Mouse (Mus musculus) brain, embryonic 14.5 days (tissue): ENCODE data around the gene Foxk1. TPM values are rescaled to one million over a fixed set of nuclear protein-coding genes. Genes with fewer than 3 reads are reported as not detected.

Experiments used
- DNase-seq: peaks from one replicate; pipeline ENCODE4 v3.0.0-alpha.2; 2011; ENCODE audit warnings: low read depth
- CTCF ChIP-seq: fragments of 200-500 bp; IDR thresholded peaks from 2 replicates; pipeline ENCODE4 v1.5.1; 2012; ENCODE audit warnings: inconsistent platforms, mild to moderate bottlenecking, moderate library complexity, borderline replicate concordance; ENCODE audit not compliant: insufficient read depth, insufficient read length; ENCODE audit errors: extremely low read depth
- POLR2A ChIP-seq: fragments of 200-500 bp; IDR thresholded peaks from 2 replicates; pipeline ENCODE4 v1.6.1; 2012; ENCODE audit warnings: mild to moderate bottlenecking, inconsistent platforms, borderline replicate concordance; ENCODE audit not compliant: poor library complexity, insufficient read depth, insufficient read length, severe bottlenecking; ENCODE audit errors: extremely low read depth
- polyA plus RNA-seq: library from polyadenylated mRNA; depleted of rRNA; stranded (reverse); fragments of >200 nt; gene quantifications from 2 replicates; pipeline ENCODE4 v1.2.3, GENCODE M21; 2012; rRNA removed

The Foxk1 gene
- 12.5 and 22.1 TPM in 2 replicates for polyA plus RNA-seq

- TF ChIP-seq POLR2A (peak; percentile 67), CTCF (no peak)
- peak; percentile 96 for DNase-seq
Measured at GRCm38 (mm10) chr5:142400981-142401640, at the start of gene Foxk1. Gene Foxk1 (plus strand): TSS chr5:142401497.

GRCm38 (mm10) chr5:142352336-142352892 lies 48.9 kb upstream of the Foxk1 start:
- no peak for TF ChIP-seq POLR2A
- TF ChIP-seq CTCF: no peak

GRCm38 (mm10) chr5:142355144-142355543 lies 46.2 kb upstream of the Foxk1 start:
- TF ChIP-seq POLR2A: no peak
- no peak for TF ChIP-seq CTCF
- no peak for DNase-seq

More at GRCm38 (mm10) chr5:142352336-142352892, 48.9 kb upstream of the Foxk1 start:
- no peak for DNase-seq

- TF ChIP-seq CTCF: no peak
- TF ChIP-seq POLR2A: no peak
- peak; percentile 55 for DNase-seq
Measured at GRCm38 (mm10) chr5:142361166-142361565, 40.1 kb upstream of the Foxk1 start.

GRCm38 (mm10) chr5:142362894-142363293 lies 38.4 kb upstream of the Foxk1 start:
- TF ChIP-seq CTCF (no peak), POLR2A (no peak)
- peak; percentile 95 for DNase-seq

- TF ChIP-seq CTCF: no peak
- TF ChIP-seq POLR2A: no peak
- DNase-seq: no peak
Measured at GRCm38 (mm10) chr5:142364095-142364494, 37.2 kb upstream of the Foxk1 start.

GRCm38 (mm10) chr5:142367085-142368081 lies 33.9 kb upstream of the Foxk1 start:
- DNase-seq: peak; percentile 97
- peak; percentile 77; the same call in 1 of the 2 replicates for TF ChIP-seq POLR2A
- peak; percentile 93 for TF ChIP-seq CTCF

- no peak for DNase-seq
- no peak for TF ChIP-seq CTCF
- no peak for TF ChIP-seq POLR2A
Measured at GRCm38 (mm10) chr5:142368122-142368521, 33.2 kb upstream of the Foxk1 start.

GRCm38 (mm10) chr5:142370406-142371171 lies 30.7 kb upstream of the Foxk1 start:
- no peak for DNase-seq
- no peak for TF ChIP-seq POLR2A
- TF ChIP-seq CTCF: no peak

- TF ChIP-seq CTCF: no peak
- no peak for TF ChIP-seq POLR2A
- peak; percentile 91 for DNase-seq
Measured at GRCm38 (mm10) chr5:142371172-142372155, 29.8 kb upstream of the Foxk1 start.

GRCm38 (mm10) chr5:142372207-142372606 lies 29.1 kb upstream of the Foxk1 start:
- no peak for DNase-seq
- TF ChIP-seq CTCF (no peak), POLR2A (no peak)
